Mouse (Mus musculus): Measurements from ENCODE around the gene Plxna4. TPM values are rescaled to one million over a fixed set of nuclear protein-coding genes. Genes with fewer than 3 reads are reported as not detected.

Gene Plxna4
- polyA plus RNA-seq, 1 experiment from 2014 or later = 2.5 TPM

- ATAC-seq (no peak), DNase-seq (ENCODE audit: low spot score) (no peak)
- TF ChIP-seq EP300 (IDR thresholded peaks at IDR 0.05) (no peak), CTCF (IDR thresholded peaks at IDR 0.05) (no peak)
- no peak overlapping the region for H3K4me2 ChIP-seq (replicated peaks; ENCODE audit: low read depth, low read length)
- WGBS = 82% methylated on average over 4 of the region's 4 CpGs
- no peak overlapping the region for H3K4me3 ChIP-seq (ENCODE audit: low read depth, low read length)
- H3K9ac ChIP-seq (replicated peaks; ENCODE audit: low read depth) = no peak overlapping the region
- H3K4me1 ChIP-seq (ENCODE audit: insufficient read depth, low read depth, low read length) = no peaks in the 10 kb centered on the region
- H3K27me3 ChIP-seq (replicated peaks; ENCODE audit: insufficient read depth, low read length) = no peaks in the 10 kb centered on the region
- H3K36me3 ChIP-seq (ENCODE audit: insufficient read depth, low read length) = no peaks in the 10 kb centered on the region
- H3K9me3 ChIP-seq (ENCODE audit: low read length) = no peaks in the 10 kb centered on the region
- no peak overlapping the region for H3K27ac ChIP-seq (ENCODE audit: low read length)
These were observed 465.3 kb downstream of the Plxna4 start for GRCm38 (mm10) chr6:32122584-32123265.

- ATAC-seq (no peak), DNase-seq (ENCODE audit: low spot score) (no peak)
- WGBS = 50% methylated on average over 1 of the region's 1 CpGs
- Histone ChIP-seq H3K9me3 (ENCODE audit: low read length) (no peaks in the 10 kb centered on the region), H3K9ac (replicated peaks; ENCODE audit: low read depth) (no peak overlapping the region), H3K27ac (ENCODE audit: low read length) (no peak overlapping the region), H3K4me3 (ENCODE audit: low read depth, low read length) (no peak overlapping the region), H3K4me2 (replicated peaks; ENCODE audit: low read depth, low read length) (no peak overlapping the region), H3K36me3 (ENCODE audit: insufficient read depth, low read length) (no peaks in the 10 kb centered on the region), H3K4me1 (ENCODE audit: insufficient read depth, low read depth, low read length) (no peaks in the 10 kb centered on the region), H3K27me3 (replicated peaks; ENCODE audit: insufficient read depth, low read length) (no peaks in the 10 kb centered on the region)
- no peak for TF ChIP-seq CTCF (IDR thresholded peaks at IDR 0.05)
- no peak for TF ChIP-seq EP300 (IDR thresholded peaks at IDR 0.05)
These were observed 467.1 kb downstream of the Plxna4 start for GRCm38 (mm10) chr6:32120931-32121330.

- no peak overlapping the region for H3K27ac ChIP-seq (ENCODE audit: low read length)
- no peak overlapping the region for H3K4me2 ChIP-seq (replicated peaks; ENCODE audit: low read depth, low read length)
- H3K27me3 ChIP-seq (replicated peaks; ENCODE audit: insufficient read depth, low read length) = no peaks in the 10 kb centered on the region
- ATAC-seq = no peak
- DNase-seq (ENCODE audit: low spot score) = no peak
- H3K4me1 ChIP-seq (ENCODE audit: insufficient read depth, low read depth, low read length) = no peaks in the 10 kb centered on the region
- H3K9me3 ChIP-seq (ENCODE audit: low read length) = no peaks in the 10 kb centered on the region
- H3K9ac ChIP-seq (replicated peaks; ENCODE audit: low read depth) = no peak overlapping the region
- TF ChIP-seq EP300 (IDR thresholded peaks at IDR 0.05) (no peak), CTCF (IDR thresholded peaks at IDR 0.05) (no peak)
- WGBS = 25% methylated on average over 2 of the region's 2 CpGs
- no peak overlapping the region for H3K4me3 ChIP-seq (ENCODE audit: low read depth, low read length)
- H3K36me3 ChIP-seq (ENCODE audit: insufficient read depth, low read length) = no peaks in the 10 kb centered on the region
These were observed 478.8 kb downstream of the Plxna4 start for GRCm38 (mm10) chr6:32109207-32109606.

- ATAC-seq (peak; percentile 8; the same call in 1 of the 2 replicates), DNase-seq (ENCODE audit: low spot score) (no peak)
- 40% methylated on average over 9 of the region's 9 CpGs for WGBS
- no peaks in the 10 kb centered on the region for H3K27me3 ChIP-seq (replicated peaks; ENCODE audit: insufficient read depth, low read length)
- H3K9ac ChIP-seq (replicated peaks; ENCODE audit: low read depth) = no peak overlapping the region
- no peak overlapping the region for H3K27ac ChIP-seq (ENCODE audit: low read length)
- TF ChIP-seq CTCF (IDR thresholded peaks at IDR 0.05) (no peak), EP300 (IDR thresholded peaks at IDR 0.05) (no peak)
- H3K4me1 ChIP-seq (ENCODE audit: insufficient read depth, low read depth, low read length) = no peaks in the 10 kb centered on the region
- no peak overlapping the region for H3K4me3 ChIP-seq (ENCODE audit: low read depth, low read length)
- no peaks in the 10 kb centered on the region for H3K36me3 ChIP-seq (ENCODE audit: insufficient read depth, low read length)
- H3K9me3 ChIP-seq (ENCODE audit: low read length) = no peaks in the 10 kb centered on the region
- no peak overlapping the region for H3K4me2 ChIP-seq (replicated peaks; ENCODE audit: low read depth, low read length)
These were observed 482.3 kb downstream of the Plxna4 start for GRCm38 (mm10) chr6:32105547-32106275.
